Mouse (Mus musculus) liver, embryonic 18 days (tissue): ENCODE results near the gene Naalad2. TPM values are rescaled to one million over a fixed set of nuclear protein-coding genes. Genes with fewer than 3 reads are reported as not detected.

Source experiments
- polyA plus RNA-seq: library from polyadenylated mRNA; depleted of rRNA; stranded (reverse); fragments of >200 nt; gene quantifications from 2 replicates; pipeline ENCODE4 v1.2.3, GENCODE M21; 2012; rRNA removed

Naalad2 gene
- polyA plus RNA-seq: 0.37 and 0.48 TPM in 2 replicates

GRCm38 (mm10) chr9:18402895-18403294 is at the start of gene Naalad2:
TSS of gene Naalad2 (minus strand) at chr9:18402995.

DNA sequence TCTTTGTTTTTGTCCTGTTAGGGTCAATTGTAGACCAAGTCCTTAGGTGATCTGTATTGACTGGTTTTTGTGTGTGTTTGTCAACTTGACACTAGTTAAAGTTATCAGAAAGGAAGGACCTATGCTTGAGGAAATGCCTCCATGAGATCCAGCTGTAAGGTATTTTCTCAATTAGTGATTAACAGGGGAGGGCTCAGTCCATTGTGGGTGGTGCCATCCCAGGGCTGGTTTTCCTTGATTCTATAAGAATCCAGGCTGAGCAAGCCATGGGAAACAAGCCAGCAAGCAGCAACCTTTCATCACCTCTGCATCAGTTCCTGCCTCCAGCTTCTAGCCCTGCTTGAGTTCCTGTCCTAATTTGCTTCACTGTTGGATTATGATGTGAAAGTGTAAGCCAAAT is 27.6 kb upstream of the Naalad2 start, which contains the start of gene Mbd3l2:
Mbd3l2 (plus strand) TSS at position 301 of the 400 bp plus-strand sequence.

GRCm38 (mm10) chr9:18404118-18404517 is 1.3 kb upstream of the Naalad2 start, which contains the start of gene Ubtfl1:
TSS of gene Ubtfl1 (plus strand) at chr9:18404418.

GRCm38 (mm10) chr9:18291571-18292429 is 111.0 kb downstream of the Naalad2 start, which contains the start of gene Chordc1:
TSS of gene Chordc1 (plus strand) at chr9:18292125.

Other genes with a start within 250 kb of the Naalad2 start
- 12.1 and 13.0 TPM in 2 replicates for gene Chordc1, start 110.9 kb downstream of the Naalad2 start, polyA plus RNA-seq
- gene Ubtfl1, start 1.4 kb upstream of the Naalad2 start, polyA plus RNA-seq: not detected in 2 replicates
- not detected in 2 replicates for gene Mbd3l2, start 27.7 kb upstream of the Naalad2 start, polyA plus RNA-seq
- 0.20 and 0.34 TPM in 2 replicates for gene Zfp558, start 75.3 kb upstream of the Naalad2 start, polyA plus RNA-seq
- not detected in 2 replicates for gene Mbd3l1, start 75.4 kb upstream of the Naalad2 start, polyA plus RNA-seq